Mouse (Mus musculus): ENCODE measurements around the gene Chaf1b.

Gene Chaf1b

DNA sequence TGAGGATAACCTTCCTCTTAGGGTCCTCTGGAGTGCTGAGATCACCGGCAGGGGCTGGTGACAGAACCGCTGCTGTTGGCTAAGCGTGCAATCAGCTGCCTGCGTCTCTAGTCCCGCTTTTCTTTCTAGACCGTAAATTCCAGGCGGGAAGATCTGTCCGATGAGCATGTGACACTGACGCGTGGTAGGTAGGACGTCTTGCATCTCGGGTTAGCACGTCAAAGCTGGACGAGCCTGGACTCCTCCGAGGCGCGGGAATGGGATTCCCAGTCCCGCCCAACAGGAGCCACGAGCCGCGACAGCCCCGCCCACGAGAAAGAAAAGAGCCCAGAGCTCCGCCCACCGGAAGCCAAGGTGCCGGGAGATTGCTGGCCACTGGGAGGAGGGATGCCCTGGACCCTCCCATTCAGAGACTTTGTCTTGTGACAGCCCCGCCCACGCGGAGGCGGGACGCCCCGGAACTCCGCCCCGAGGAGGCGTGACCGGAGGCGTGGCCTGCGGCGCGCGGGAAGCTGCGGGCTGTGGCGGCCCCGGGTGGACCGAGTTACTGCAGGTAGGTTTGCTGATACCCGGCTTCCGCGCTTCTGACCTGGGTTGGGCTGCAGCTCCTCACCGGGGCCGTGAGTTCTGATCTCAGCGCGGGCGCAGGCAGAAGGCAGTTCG lies at the start of gene Chaf1b:
Gene Chaf1b, plus strand, starts transcription at position 479 of the 663 bp plus-strand sequence.
- DNase-seq, result peak; percentile 91 to 94

DNA sequence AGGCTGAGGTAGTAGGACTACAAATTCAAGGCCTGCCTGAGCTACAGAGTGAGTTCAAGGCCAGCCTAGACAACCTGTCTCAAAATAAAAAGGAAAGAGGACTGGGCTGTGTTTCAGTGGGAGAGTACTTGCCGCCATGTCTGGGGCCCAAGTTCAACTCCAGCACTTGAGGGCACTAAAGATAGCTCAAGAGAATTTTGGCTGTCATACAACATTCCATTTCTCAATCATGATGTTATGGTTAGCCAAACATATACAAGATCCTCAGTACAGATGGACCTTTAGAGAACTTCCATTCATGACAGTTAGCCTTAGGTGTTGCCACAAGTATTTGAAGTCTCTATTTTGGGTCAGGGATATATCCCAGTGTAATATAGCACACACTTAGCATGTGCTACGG lies 49.6 kb upstream of the Chaf1b start:
- no peak for DNase-seq

GRCm38 (mm10) chr16:93839049-93839448 lies 44.7 kb upstream of the Chaf1b start:
- no peak for DNase-seq

DNA sequence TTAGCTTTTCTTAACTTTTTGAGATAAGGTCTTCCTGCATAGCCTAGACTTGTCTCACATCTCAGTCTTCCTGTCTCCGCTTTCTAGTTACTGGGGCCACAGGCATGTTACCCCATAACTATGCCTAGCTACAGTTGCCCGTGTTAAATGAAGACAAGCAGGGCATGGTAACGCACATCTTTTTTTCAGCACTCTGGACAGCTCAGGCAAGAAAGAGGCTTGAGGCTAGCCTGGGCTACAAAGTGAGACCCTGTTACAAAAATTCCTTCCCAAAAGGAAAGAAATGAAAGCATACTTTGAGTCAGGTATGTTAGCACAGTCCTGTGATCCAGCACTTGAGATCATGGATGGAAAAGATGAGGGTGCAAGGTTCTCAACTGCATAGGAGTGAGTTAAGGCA lies 33.2 kb upstream of the Chaf1b start:
- no peak for DNase-seq

- DNase-seq, result no peak
These were observed 23.7 kb upstream of the Chaf1b start for GRCm38 (mm10) chr16:93859967-93860366.

DNA sequence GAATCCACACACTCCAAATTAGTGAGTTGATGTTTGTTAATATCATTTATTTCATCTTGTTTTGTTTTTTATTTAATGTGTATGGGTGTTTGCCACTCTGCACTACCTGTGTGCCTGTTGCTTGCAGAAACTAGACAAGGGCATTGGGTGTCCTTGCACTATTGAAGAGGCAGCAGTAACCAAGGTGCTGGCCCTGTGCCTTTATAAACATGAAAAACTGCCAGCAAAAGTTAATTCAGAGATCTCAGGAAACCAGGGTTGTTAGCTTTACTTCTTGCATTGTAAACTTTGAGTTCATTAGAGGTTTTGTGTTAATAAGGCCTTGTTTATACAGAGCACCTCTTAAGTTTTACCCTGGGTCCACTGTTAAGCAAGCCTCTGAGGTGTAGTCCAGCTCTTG lies 23.0 kb upstream of the Chaf1b start:
- DNase-seq, result no peak

DNA sequence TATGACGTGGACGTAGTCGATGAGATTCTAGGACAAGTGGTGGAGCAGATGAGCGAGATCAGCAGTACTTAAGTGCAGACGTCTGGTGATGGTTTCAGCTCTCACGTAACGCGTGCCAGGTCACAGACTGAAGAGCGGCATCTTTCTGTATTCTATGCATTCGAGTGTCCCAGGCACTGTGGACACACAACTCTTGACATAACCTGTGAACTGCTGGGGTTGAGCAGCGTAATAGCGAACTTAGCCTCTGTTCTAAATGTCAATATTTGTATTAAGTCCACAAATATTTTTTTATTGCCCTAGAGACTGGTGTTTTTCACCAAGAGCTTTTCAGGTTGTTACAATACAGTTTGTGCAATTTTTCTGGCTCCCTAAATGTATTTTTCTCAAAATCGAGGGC lies 8.9 kb upstream of the Chaf1b start:
- DNase-seq, result no peak

- no peak for DNase-seq
These were observed 5.9 kb upstream of the Chaf1b start for GRCm38 (mm10) chr16:93877612-93878380.

DNA sequence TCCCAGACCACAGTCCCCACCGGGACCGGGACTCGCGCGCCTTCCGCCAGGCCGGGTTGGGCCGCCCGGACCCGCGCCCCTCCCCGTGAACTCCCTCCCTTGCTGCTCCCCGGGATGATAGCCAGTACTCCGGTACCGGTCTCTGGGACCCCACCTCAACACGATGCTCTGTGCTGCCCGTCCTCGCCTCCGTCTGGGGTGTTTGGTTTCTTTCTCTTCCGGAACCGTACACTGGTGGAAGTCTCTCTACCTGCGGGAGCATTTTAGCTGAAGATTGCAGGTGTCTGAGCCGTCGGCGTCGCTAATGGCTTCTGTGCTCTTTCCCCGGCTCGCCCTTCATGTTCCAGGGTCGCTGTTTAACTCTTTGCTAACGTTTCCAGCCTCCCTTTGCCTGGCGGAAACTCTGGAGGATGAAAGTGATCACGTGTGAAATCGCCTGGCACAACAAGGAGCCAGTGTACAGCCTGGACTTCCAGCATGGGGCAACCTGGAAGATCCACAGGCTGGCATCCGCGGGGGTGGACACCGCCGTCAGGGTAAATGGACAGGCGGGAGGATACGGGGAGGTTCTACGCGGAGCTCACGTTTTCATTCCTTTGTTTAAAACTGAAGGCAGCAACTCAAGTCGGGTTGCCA lies 503 bp downstream of the Chaf1b start:
- peak; percentile 11 to 24 for DNase-seq

DNA sequence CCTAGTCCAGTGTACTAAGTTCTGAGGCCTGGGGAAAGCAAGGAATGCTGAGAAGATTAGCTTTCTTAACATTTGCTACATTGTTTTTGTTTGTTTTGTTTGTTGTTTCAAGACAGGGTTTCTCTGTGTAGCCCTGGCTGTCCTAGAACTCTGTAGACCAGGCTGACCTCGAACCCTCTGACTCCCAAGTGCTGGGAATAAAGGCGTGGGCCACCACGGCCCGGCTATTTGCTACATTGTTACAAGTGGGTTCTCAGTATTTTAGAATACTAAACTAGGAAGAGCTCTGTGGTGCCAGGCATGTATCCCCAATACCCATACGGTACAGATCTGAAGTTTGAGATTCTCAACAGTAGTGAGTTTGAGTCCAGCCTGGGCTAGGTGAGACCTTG lies 1.0 kb downstream of the Chaf1b start:
- no peak for DNase-seq

- DNase-seq, result no peak
These were observed 4.8 kb downstream of the Chaf1b start for GRCm38 (mm10) chr16:93888481-93888880.

DNA sequence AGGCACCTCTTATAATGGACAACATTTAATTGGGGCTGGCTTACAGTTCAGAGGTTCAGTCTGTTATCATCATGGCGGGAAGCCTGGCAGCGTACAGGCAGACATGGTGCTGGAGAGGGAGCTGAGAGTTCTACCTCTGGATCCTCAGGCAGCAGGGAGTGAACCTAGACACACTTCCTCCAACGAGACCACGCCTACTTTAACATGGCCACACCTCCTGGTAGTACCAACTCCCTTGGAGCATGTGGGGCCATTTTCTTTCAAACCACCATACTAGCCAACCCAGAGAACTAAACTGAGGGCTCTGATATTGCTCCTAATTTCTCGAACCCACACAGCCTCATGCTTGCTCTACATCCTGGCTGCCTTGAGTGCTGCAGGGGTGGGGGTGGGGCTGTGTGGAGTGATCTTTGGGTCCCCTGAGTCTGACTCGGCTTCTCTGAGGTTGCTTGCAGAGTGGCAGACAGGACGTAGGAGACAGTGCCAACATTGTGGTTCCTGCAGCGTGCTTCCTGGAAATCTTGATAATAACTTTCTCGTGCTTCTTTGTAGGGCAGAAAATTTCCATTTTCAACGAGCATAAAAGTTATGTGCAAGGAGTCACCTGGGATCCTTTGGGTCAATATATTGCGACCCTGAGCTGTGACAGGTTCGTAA lies 7.4 kb downstream of the Chaf1b start:
- DNase-seq, result no peak

DNA sequence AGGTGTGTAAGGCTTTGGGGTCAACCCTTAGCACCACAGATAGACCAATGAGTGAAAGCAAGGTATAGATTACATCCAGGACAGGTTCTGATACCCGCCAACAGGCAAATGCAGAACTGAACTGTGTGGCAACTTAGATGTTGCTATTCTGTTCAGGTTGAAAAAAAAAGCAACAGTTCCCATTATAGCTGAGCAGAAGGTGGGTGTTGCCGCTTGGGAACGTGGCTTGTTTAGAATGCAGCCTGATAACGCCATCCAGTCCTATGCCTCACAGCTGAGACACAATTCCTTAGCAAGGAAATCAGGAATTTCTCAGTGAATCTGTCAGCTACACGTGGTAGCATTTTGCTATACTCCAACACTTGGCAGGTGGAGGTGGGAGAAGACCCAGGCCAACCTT lies 9.6 kb downstream of the Chaf1b start:
- no peak for DNase-seq

DNA sequence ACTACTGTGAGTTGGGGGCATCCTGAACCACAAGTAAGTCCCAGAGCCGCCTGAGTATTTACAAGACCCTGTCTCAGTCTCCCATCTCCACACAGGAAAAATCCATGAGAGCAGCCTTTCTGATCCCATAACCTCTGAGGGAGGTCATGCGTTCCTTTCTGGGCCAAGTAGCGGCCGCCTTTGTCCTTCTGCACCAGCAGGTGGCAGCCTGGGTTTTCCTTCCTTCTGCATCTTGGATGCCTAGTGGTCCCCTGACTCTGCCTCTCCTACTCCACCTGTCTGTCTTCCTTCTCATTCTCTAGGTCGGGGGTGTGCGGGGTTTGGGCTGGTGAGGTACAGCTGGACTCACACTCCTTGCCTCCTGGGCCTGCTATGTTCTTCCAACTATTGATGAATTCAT lies 19.3 kb downstream of the Chaf1b start:
- no peak for DNase-seq

DNA sequence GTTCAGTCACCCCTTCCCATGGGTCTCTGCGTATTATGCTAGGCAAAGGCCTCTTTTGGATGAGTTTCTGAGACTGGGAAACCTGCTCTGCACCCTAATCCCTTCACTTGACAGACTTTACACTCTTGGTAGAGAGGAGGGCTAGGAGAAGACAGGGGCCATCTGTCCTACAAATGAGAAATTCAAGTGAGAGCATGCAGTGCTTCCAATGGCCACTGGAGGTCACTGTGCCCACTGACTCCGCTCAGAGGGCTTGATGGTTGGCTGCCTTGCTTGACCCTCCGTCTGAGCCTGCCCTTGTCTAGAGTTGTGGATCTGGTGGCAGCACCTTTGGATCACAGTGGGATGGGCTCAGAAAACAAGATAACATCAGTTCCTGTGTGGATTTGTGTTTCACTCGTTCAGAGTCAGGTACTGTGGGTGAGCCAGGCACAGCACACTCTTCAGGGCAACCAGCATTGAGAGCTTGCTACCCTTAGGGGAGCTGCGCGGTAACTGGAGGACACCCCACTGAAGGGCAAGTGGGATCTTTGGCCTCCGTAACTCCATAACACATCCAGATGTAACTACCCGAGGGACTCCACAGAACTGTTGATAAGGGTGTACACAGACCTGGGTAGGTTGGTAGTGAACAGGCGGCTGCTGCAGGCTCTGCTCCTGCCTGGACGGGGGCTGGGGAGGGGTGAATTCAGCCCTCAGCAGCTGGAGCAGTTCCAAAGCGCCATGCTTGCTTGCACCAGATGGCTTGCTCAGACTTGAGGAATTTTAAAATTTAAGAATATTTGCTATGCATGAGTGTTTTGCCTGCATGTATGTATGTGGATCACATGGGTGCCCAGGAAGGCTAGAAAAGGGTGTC lies 22.7 kb downstream of the Chaf1b start:
- peak; percentile 22 to 47 for DNase-seq

DNA sequence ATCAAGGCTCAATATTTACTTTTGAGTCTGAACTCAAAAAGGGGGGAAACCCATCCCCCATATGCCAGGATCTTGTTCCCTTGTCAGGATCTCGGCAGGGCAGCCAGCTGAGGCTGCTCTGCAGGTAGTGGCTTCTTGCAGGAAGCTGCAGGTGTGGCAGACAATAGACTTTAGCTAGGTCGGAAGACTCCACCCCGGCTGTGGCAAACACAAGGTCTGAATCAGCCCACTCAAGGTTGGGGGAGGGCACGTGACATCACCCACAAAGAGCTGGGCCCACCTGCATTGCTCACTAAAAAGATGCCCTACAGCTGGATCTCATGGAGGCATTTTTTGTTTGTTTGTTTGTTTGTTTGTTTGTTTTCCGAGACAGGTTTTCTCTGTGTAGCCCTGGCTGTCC lies 24.1 kb downstream of the Chaf1b start:
- DNase-seq, result peak; percentile 53 to 75

DNA sequence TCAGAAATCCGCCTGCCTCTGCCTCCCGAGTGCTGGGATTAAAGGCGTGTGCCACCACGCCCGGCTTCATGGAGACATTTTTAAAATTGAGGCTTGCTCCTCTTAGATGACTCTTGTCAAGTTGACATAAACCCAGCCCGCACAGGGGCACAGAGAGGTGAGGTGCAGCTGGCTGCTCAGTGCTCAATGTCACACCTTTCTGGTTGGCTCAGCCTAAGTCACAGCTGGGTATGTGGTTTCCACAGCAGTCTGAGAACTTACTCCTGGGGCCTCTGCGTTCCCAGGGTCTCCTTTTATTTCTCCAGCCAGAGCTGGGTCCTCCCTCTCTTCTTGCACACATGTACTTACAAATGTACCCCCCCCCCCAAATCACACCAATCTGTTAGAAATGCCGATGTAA lies 24.5 kb downstream of the Chaf1b start:
- peak in 1 of 2 experiments; percentile 55 for DNase-seq

DNA sequence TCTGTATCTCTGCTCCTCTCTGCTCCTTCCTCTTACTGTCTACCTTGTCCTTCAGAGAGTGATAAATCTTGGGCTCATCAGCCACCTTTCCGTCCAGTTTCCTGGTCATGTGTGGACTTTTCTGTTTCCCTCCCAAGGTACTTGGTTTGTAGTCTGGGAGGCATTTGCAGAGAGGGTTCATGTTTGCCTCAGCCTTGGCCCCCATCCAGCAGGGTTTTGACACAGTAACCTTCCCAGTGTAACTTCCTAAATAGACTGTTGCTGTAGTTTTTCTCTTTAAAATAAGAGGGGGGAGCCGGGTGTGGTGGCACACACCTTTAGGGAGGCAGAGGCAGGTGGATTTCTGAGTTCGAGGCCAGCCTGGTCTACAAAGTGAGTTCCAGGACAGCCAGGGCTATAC lies 26.2 kb downstream of the Chaf1b start:
- DNase-seq, result no peak

- DNase-seq, result no peak
These were observed 27.3 kb downstream of the Chaf1b start for GRCm38 (mm10) chr16:93910735-93911665.

- no peak for DNase-seq
These were observed 28.5 kb downstream of the Chaf1b start for GRCm38 (mm10) chr16:93912158-93912557.

- no peak for DNase-seq
These were observed 29.1 kb downstream of the Chaf1b start for GRCm38 (mm10) chr16:93912808-93913207.

Measured in thymus, adult 18-20 months (tissue).